Mouse (Mus musculus): ENCODE data around the gene Tram2. TPM values are rescaled to one million over a fixed set of nuclear protein-coding genes. Genes with fewer than 3 reads are reported as not detected.
A peak's percentile ranks its signal among the peaks of the same experiment; 100 is the strongest.

The Tram2 gene
- polyA plus RNA-seq, 1 experiment from 2014 or later, result 12.4 TPM

GRCm38 (mm10) chr1:21040610-21041326 lies 38.3 kb downstream of the Tram2 start:
- CTCF ChIA-PET, result interaction anchor here (0.9 to 1.5 kb wide), 3 partner anchors 15 to 101 kb away, joined by 3 read pairs; no protein-coding TSS in a partner anchor
- DNase-seq (ENCODE audit: low read depth, low spot score) (peak; percentile 63), ATAC-seq (peak; percentile 97)
- in situ Hi-C loops (cut with MboI; ENCODE audit: low pct_unique_long_range_greater_than_20kb), result no loop called here
- TF ChIP-seq CTCF (IDR thresholded peaks at IDR 0.05), result no peak
- POLR2A ChIA-PET, result interaction anchor here (1.2 kb wide), 1 partner anchor 11 kb away, joined by 3 read pairs; no protein-coding TSS in a partner anchor
- H3K27me3 ChIP-seq, result no peaks in the 10 kb centered on the region

GRCm38 (mm10) chr1:21040173-21040572 lies 38.9 kb downstream of the Tram2 start:
- no peak for TF ChIP-seq CTCF (IDR thresholded peaks at IDR 0.05)
- in situ Hi-C loops (cut with MboI; ENCODE audit: low pct_unique_long_range_greater_than_20kb), result no loop called here
- DNase-seq (ENCODE audit: low read depth, low spot score) (no peak), ATAC-seq (no peak)
- ChIA-PET CTCF (interaction anchor here (1.5 kb wide), 1 partner anchor 16 kb away, joined by 3 read pairs; no protein-coding TSS in a partner anchor), POLR2A (interaction anchor here (1.2 to 1.3 kb wide), 2 partner anchors 12 to 41 kb away, joined by 3 to 4 read pairs; no protein-coding TSS in a partner anchor)
- H3K27me3 ChIP-seq, result no peaks in the 10 kb centered on the region

DNA sequence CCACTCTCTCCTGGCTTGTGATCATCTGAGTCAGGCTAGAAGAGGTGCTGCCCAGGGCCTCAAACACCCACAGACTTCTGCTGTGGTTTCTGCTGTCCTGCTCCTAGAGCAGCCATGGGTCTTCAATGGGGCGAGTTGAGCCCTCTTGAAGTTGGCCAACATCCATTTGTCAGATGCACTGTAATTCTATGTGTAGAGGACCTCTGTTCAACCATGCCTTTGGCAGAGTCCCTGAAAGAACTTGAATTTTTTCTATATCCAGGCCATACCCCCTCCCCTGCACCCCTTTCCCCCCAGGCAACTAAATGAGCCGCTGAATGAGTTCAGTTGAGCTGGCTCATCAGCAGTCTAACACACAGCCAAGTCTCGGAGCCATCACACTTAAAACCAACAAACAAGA lies 39.5 kb downstream of the Tram2 start:
- POLR2A ChIA-PET, result interaction anchor here (1.3 kb wide), 1 partner anchor 40 kb away, joined by 4 read pairs; no protein-coding TSS in a partner anchor
- DNase-seq (ENCODE audit: low read depth, low spot score) (no peak), ATAC-seq (no peak)
- TF ChIP-seq CTCF (IDR thresholded peaks at IDR 0.05), result no peak
- CTCF ChIA-PET, result interaction anchor here (1.0 to 1.6 kb wide), 3 partner anchors 9 to 100 kb away, joined by 3 to 4 read pairs (median 3); no protein-coding TSS in a partner anchor
- H3K27me3 ChIP-seq, result no peaks in the 10 kb centered on the region
- in situ Hi-C loops (cut with MboI; ENCODE audit: low pct_unique_long_range_greater_than_20kb), result no loop called here

- in situ Hi-C loops (cut with MboI; ENCODE audit: low pct_unique_long_range_greater_than_20kb), result no loop called here
- no peak for ATAC-seq
- TF ChIP-seq CTCF (IDR thresholded peaks at IDR 0.05), result no peak
- no peak for DNase-seq (ENCODE audit: low read depth, low spot score)
- ChIA-PET CTCF (interaction anchor here (1.0 to 1.6 kb wide), 4 partner anchors 10 to 41 kb away, joined by 3 to 4 read pairs (median 4); no protein-coding TSS in a partner anchor), POLR2A (no interaction called here)
- no peaks in the 10 kb centered on the region for H3K27me3 ChIP-seq
Observed at GRCm38 (mm10) chr1:21037881-21038601, 41.0 kb downstream of the Tram2 start.

- TF ChIP-seq CTCF (IDR thresholded peaks at IDR 0.05), result no peak
- POLR2A ChIA-PET, result no interaction called here
- no peak for ATAC-seq
- CTCF ChIA-PET, result no interaction called here
- in situ Hi-C loops (cut with MboI; ENCODE audit: low pct_unique_long_range_greater_than_20kb), result no loop called here
- no peak for DNase-seq (ENCODE audit: low read depth, low spot score)
- no peaks in the 10 kb centered on the region for H3K27me3 ChIP-seq
Observed at GRCm38 (mm10) chr1:21035878-21036277, 43.2 kb downstream of the Tram2 start.

GRCm38 (mm10) chr1:21033792-21034119 lies 45.3 kb downstream of the Tram2 start:
- DNase-seq (ENCODE audit: low read depth, low spot score), result no peak
- TF ChIP-seq CTCF (IDR thresholded peaks at IDR 0.05), result no peak
- ChIA-PET CTCF (no interaction called here), POLR2A (no interaction called here)
- no peaks in the 10 kb centered on the region for H3K27me3 ChIP-seq
- ATAC-seq, result no peak
- in situ Hi-C loops (cut with MboI; ENCODE audit: low pct_unique_long_range_greater_than_20kb), result no loop called here

GRCm38 (mm10) chr1:21033065-21033791 lies 45.8 kb downstream of the Tram2 start:
- H3K27me3 ChIP-seq, result no peaks in the 10 kb centered on the region

GRCm38 (mm10) chr1:21031650-21032049 lies 47.4 kb downstream of the Tram2 start:
- CTCF ChIA-PET, result no interaction called here
- H3K27me3 ChIP-seq, result no peaks in the 10 kb centered on the region
- POLR2A ChIA-PET, result no interaction called here
- in situ Hi-C loops (cut with MboI; ENCODE audit: low pct_unique_long_range_greater_than_20kb), result no loop called here
- ATAC-seq (no peak), DNase-seq (ENCODE audit: low read depth, low spot score) (no peak)
- no peak for TF ChIP-seq CTCF (IDR thresholded peaks at IDR 0.05)

More at GRCm38 (mm10) chr1:21033065-21033791, 45.8 kb downstream of the Tram2 start:
- no peak for TF ChIP-seq CTCF (IDR thresholded peaks at IDR 0.05)
- CTCF ChIA-PET, result no interaction called here
- POLR2A ChIA-PET, result no interaction called here
- in situ Hi-C loops (cut with MboI; ENCODE audit: low pct_unique_long_range_greater_than_20kb), result no loop called here
- DNase-seq (ENCODE audit: low read depth, low spot score), result no peak
- ATAC-seq, result no peak

GRCm38 (mm10) chr1:21029000-21029399 lies 50.0 kb downstream of the Tram2 start:
- DNase-seq (ENCODE audit: low read depth, low spot score), result no peak
- in situ Hi-C loops (cut with MboI; ENCODE audit: low pct_unique_long_range_greater_than_20kb), result no loop called here
- ChIA-PET POLR2A (interaction anchor here (0.6 kb wide), 1 partner anchor 135 kb away, joined by 3 read pairs; no protein-coding TSS in a partner anchor), CTCF (no interaction called here)
- no peak for TF ChIP-seq CTCF (IDR thresholded peaks at IDR 0.05)
- no peaks in the 10 kb centered on the region for H3K27me3 ChIP-seq
- no peak for ATAC-seq

GRCm38 (mm10) chr1:21026534-21026933 lies 52.5 kb downstream of the Tram2 start:
- no peaks in the 10 kb centered on the region for H3K27me3 ChIP-seq
- DNase-seq (ENCODE audit: low read depth, low spot score), result no peak
- in situ Hi-C loops (cut with MboI; ENCODE audit: low pct_unique_long_range_greater_than_20kb), result no loop called here
- ATAC-seq, result no peak
- no peak for TF ChIP-seq CTCF (IDR thresholded peaks at IDR 0.05)
- CTCF ChIA-PET, result no interaction called here
- POLR2A ChIA-PET, result no interaction called here

Data from Patski (cell line).